Mouse (Mus musculus) myocyte (in vitro differentiated cells): ENCODE measurements around the gene Prss27.

Source experiments
- MAX ChIP-seq: IDR thresholded peaks from one replicate; pipeline ENCODE4 v1.6.1; 2011; ENCODE audit warnings: low read depth, mild to moderate bottlenecking, control low read depth
- MYOD1 ChIP-seq, 3 experiments: IDR thresholded peaks; one replicate each; pipeline ENCODE4 v1.6.1; 2011; ENCODE audit warnings: control low read depth in 2 of 3, low read depth in 2 of 3, mild to moderate bottlenecking in 2 of 3, moderate library complexity in 1 of 3; ENCODE audit not compliant: insufficient read length in 2 of 3, control insufficient read depth in 1 of 3
- POLR2A ChIP-seq: IDR thresholded peaks from one replicate; pipeline ENCODE4 v1.6.1; 2011; ENCODE audit warnings: low read depth, mild to moderate bottlenecking, control low read depth, moderate library complexity; ENCODE audit not compliant: insufficient read length
- USF1 ChIP-seq: IDR thresholded peaks from one replicate; pipeline ENCODE4 v1.6.1; 2011; ENCODE audit warnings: low read depth, mild to moderate bottlenecking, control low read depth, moderate library complexity

GRCm38 (mm10) chr17:24009617-24010016, 28.3 kb upstream of the Prss27 start:
- TF ChIP-seq MYOD1 (IDR thresholded peaks at IDR 0.05; ENCODE audit: control insufficient read depth in 1 of 3, insufficient read length in 2 of 3, low read depth in 2 of 3) = no peak
- TF ChIP-seq POLR2A = no peak
- TF ChIP-seq USF1 = no peak
- TF ChIP-seq MAX = no peak
